22 mouse cellular contexts compared by ENCODE assay signal in the genomic region with DNA sequence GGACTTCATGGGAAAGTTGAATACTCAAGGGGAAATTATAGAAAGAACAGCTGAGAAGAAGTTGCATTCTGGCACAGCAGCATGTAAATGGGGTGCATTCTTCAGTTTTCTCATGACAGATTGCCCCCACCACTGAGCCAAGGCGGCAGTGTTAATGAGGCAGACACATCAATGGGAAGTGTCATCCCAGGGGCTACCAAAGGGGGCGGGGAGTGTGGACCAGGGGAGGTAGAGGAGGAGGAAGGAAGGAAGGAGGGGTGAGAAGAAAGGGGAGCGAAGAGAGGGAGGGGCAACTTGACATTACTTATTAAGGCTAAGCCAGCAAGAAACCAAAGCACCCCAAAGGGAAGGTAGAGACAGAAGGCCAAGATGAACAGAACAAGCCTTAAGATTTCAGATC.
DNase-seq lines count a peak whose midpoint lies in the region; ATAC-seq lines count a peak whose summit lies in the region.
"Had no signal": no experiment of that assay in that cellular context is flagged by ENCODE, and none has a peak within 500 bp of the region (broad histone marks: within the 10 kb centered on the region; RNA-seq: fewer than 3 reads in every experiment).

No protein-coding gene starts in this region.

- peak; percentile 63 for DNase-seq in embryo, embryonic 10.5 days (ENCODE audit: low spot score)
- DNase-seq in embryo, embryonic 10 days (ENCODE audit: low spot score) = no peak
- DNase-seq in midbrain, embryonic 10.5 days (ENCODE audit: low spot score) = peak; percentile 35
- DNase-seq in mesoderm, embryonic 11.5 days (ENCODE audit: low read depth, low spot score) = peak; percentile 42
- DNase-seq in adipocyte (ENCODE audit: low spot score) = no peak
- DNase-seq in layer of hippocampus, adult 11-12 months (ENCODE audit: low spot score) = no peak
- DNase-seq in natural killer cell, adult 2 months (ENCODE audit: low spot score in 2 of 2) = no peak
- DNase-seq: cerebellum, postnatal 14 days; gastrocnemius, postnatal 25 days; heart, postnatal 4 days; kidney, adult 11 months; kidney, postnatal 14 days; right cerebral cortex, adult 18-20 months; spleen, adult 18-20 months had no signal

- ATAC-seq in midbrain, embryonic 16.5 days = no peak
- ATAC-seq: activated CD4-positive, CD25-positive, alpha-beta regulatory T cell, adult 4 months had no signal

- H3K9me3 ChIP-seq in midbrain, embryonic 10.5 days (replicated peaks) = no peaks in the 10 kb centered on the region
- H3K9me3 ChIP-seq in midbrain, embryonic 16.5 days (replicated peaks; ENCODE audit: control insufficient read depth, low read length, poor library complexity, severe bottlenecking) = no peaks in the 10 kb centered on the region
- H3K9me3 ChIP-seq: embryonic facial prominence, embryonic 13.5 days; lung, embryonic 15.5 days had no signal

- no peaks in the 10 kb centered on the region for H3K27me3 ChIP-seq in midbrain, embryonic 10.5 days (ENCODE audit: low read depth, poor library complexity, severe bottlenecking)
- no peaks in the 10 kb centered on the region for H3K27me3 ChIP-seq in midbrain, embryonic 16.5 days (ENCODE audit: control insufficient read depth, insufficient read depth, low read depth, low read length)
- H3K27me3 ChIP-seq: CH12.LX had no signal

- no peaks in the 10 kb centered on the region for H3K36me3 ChIP-seq in midbrain, embryonic 10.5 days
- no peaks in the 10 kb centered on the region for H3K36me3 ChIP-seq in midbrain, embryonic 16.5 days (ENCODE audit: control insufficient read depth, insufficient read depth, low read length)
- H3K36me3 ChIP-seq: embryonic facial prominence, embryonic 13.5 days; lung, embryonic 15.5 days had no signal

- H3K9ac ChIP-seq in midbrain, embryonic 16.5 days (ENCODE audit: low read depth, low read length) = no peak overlapping the region
- H3K9ac ChIP-seq: embryonic facial prominence, embryonic 13.5 days; lung, embryonic 15.5 days had no signal

- H3K27ac ChIP-seq in midbrain, embryonic 10.5 days (replicated peaks) = peak overlapping the region; percentile 73
- H3K27ac ChIP-seq in midbrain, embryonic 16.5 days (ENCODE audit: low read length) = no peak overlapping the region
- H3K27ac ChIP-seq: embryonic facial prominence, embryonic 13.5 days; lung, embryonic 15.5 days had no signal

- H3K4me1 ChIP-seq in midbrain, embryonic 10.5 days = peaks cover 40% of the 10 kb centered on the region
- H3K4me1 ChIP-seq in midbrain, embryonic 16.5 days (ENCODE audit: control insufficient read depth, insufficient read depth, low read length) = peaks cover 8% of the 10 kb centered on the region
- H3K4me1 ChIP-seq: megakaryocyte, embryonic 14.5 days had no signal

- H3K4me3 ChIP-seq in midbrain, embryonic 10.5 days = no peak overlapping the region
- no peak overlapping the region for H3K4me3 ChIP-seq in midbrain, embryonic 16.5 days (ENCODE audit: low read depth, low read length)
- H3K4me3 ChIP-seq: embryonic facial prominence, embryonic 13.5 days; lung, embryonic 15.5 days; megakaryocyte, embryonic 14.5 days had no signal

- H3K4me2 ChIP-seq in midbrain, embryonic 16.5 days (ENCODE audit: low read length) = no peak overlapping the region
- H3K4me2 ChIP-seq: embryonic facial prominence, embryonic 13.5 days; heart, embryonic 11.5 days; liver, embryonic 11.5 days; lung, embryonic 15.5 days had no signal

- WGBS in midbrain, embryonic 10.5 days = 13% methylated on average over 3 of the region's 3 CpGs
- 20% methylated on average over 3 of the region's 3 CpGs for WGBS in midbrain, embryonic 16.5 days

Comparison
In these comparisons a context has a peak if more than half of its experiments do, and no peak if none do; other contexts are left out.
1. DNase-seq: peak in embryo, embryonic 10.5 days (single experiment), midbrain, embryonic 10.5 days (single experiment) and mesoderm, embryonic 11.5 days (single experiment); none in embryo, embryonic 10 days (single experiment), adipocyte (single experiment), layer of hippocampus, adult 11-12 months (single experiment) and natural killer cell, adult 2 months (0 of 2).